Mouse (Mus musculus) embryonic facial prominence, embryonic 13.5 days (tissue): ENCODE data around the gene Gm14569. TPM values are rescaled to one million over a fixed set of nuclear protein-coding genes. Genes with fewer than 3 reads are reported as not detected.

Source experiments
- ATAC-seq: fragments of 200-750 bp; cut with Nextera tagmentation; 2 replicates; pipeline ENCODE4 v1.8.0; 2017; ENCODE audit warnings: low read depth; ENCODE audit not compliant: insufficient number of reproducible peaks, insufficient read depth, low FRiP score, low TSS enrichment
- H3K27ac ChIP-seq: fragments of 300-500 bp; sonication (generic); 2 replicates; pipeline ENCODE4 v1.5.1; 2015; ENCODE audit warnings: moderate library complexity, mild to moderate bottlenecking, inconsistent platforms
- H3K27me3 ChIP-seq: fragments of 300-500 bp; sonication (generic); 2 replicates; pipeline ENCODE4 v1.6.1; 2015; ENCODE audit warnings: mild to moderate bottlenecking, inconsistent platforms
- H3K36me3 ChIP-seq: fragments of 300-500 bp; sonication (generic); 2 replicates; pipeline ENCODE4 v1.6.1; 2015; ENCODE audit warnings: mild to moderate bottlenecking, inconsistent platforms
- H3K4me1 ChIP-seq: fragments of 300-500 bp; sonication (generic); 2 replicates; pipeline ENCODE4 v1.6.1; 2015; ENCODE audit warnings: inconsistent platforms
- H3K4me2 ChIP-seq: fragments of 300-500 bp; sonication (generic); 2 replicates; pipeline ENCODE4 v1.6.1; 2015; ENCODE audit warnings: moderate library complexity, mild to moderate bottlenecking, inconsistent platforms
- H3K4me3 ChIP-seq: fragments of 300-500 bp; sonication (generic); 2 replicates; pipeline ENCODE4 v1.5.1; 2015; ENCODE audit warnings: mild to moderate bottlenecking, inconsistent platforms
- H3K9ac ChIP-seq: fragments of 300-500 bp; sonication (generic); 2 replicates; pipeline ENCODE4 v1.6.1; 2015; ENCODE audit warnings: mild to moderate bottlenecking, inconsistent platforms
- H3K9me3 ChIP-seq: fragments of 300-500 bp; sonication (generic); 2 replicates; pipeline ENCODE4 v1.6.1; 2016; ENCODE audit warnings: inconsistent platforms
- whole genome bisulfite sequencing: fragments of 180-500 bp; shearing (Covaris S2); methylation state at CpG from one replicate; pipeline ENCODE4 v1.1.7; 2015; ENCODE audit warnings: mixed read lengths; 5-methylcytosine and 5-hydroxymethylcytosine counted together
- polyA plus RNA-seq: library from polyadenylated mRNA; unstranded; fragments of >200 nt; fragmentation: Nextera tagmentation; extraction: Ambion mirVana; gene quantifications from 2 replicates; pipeline ENCODE4 v1.2.1, GENCODE M21; 2015

Gene Gm14569
- polyA plus RNA-seq, 1 experiment from 2014 or later, result not detected

GRCm38 (mm10) chrX:36456031-36456430, 35.6 kb downstream of the Gm14569 start:
- no peaks in the 10 kb centered on the region for H3K4me1 ChIP-seq
- ATAC-seq, result no peak
- H3K4me2 ChIP-seq, result no peak overlapping the region
- WGBS, result 33% methylated on average over 1 of the region's 1 CpGs
- H3K4me3 ChIP-seq, result no peak overlapping the region
- H3K27ac ChIP-seq, result no peak overlapping the region
- H3K27me3 ChIP-seq, result no peaks in the 10 kb centered on the region
- no peaks in the 10 kb centered on the region for H3K9me3 ChIP-seq
- H3K36me3 ChIP-seq, result no peaks in the 10 kb centered on the region
- no peak overlapping the region for H3K9ac ChIP-seq

- Histone ChIP-seq H3K4me1 (no peaks in the 10 kb centered on the region), H3K4me3 (no peak overlapping the region), H3K4me2 (no peak overlapping the region), H3K9me3 (no peaks in the 10 kb centered on the region), H3K9ac (no peak overlapping the region), H3K27ac (no peak overlapping the region), H3K36me3 (no peaks in the 10 kb centered on the region), H3K27me3 (no peaks in the 10 kb centered on the region)
- ATAC-seq, result no peak
- 87% methylated on average over 1 of the region's 1 CpGs for WGBS
These were observed 53.7 kb downstream of the Gm14569 start for GRCm38 (mm10) chrX:36437932-36438331.

DNA sequence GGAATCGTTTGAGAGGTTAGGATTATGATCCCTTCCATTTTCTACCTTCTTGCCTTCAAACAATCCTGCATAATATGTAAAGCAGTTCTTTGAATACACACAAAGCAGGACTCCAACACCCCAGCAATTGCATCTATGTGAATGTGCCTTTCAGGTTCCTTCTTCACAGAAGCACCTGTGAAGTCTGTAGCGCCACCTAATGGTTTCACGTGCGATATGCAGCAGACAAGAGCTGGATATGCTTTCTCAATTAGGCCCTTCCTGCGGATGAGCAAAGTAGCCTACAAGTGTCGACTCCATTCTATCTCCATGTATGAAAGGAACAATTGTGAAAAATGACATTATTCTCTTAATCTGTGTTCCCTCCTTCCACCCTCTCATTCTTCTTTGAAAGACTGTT, 56.6 kb downstream of the Gm14569 start:
- no peak overlapping the region for H3K4me3 ChIP-seq
- no peak overlapping the region for H3K27ac ChIP-seq
- H3K36me3 ChIP-seq, result no peaks in the 10 kb centered on the region
- ATAC-seq, result no peak
- whole genome bisulfite sequencing, result 47% methylated on average over 6 of the region's 6 CpGs
- no peaks in the 10 kb centered on the region for H3K27me3 ChIP-seq
- H3K9ac ChIP-seq, result no peak overlapping the region
- no peaks in the 10 kb centered on the region for H3K4me1 ChIP-seq
- no peak overlapping the region for H3K4me2 ChIP-seq
- no peaks in the 10 kb centered on the region for H3K9me3 ChIP-seq

DNA sequence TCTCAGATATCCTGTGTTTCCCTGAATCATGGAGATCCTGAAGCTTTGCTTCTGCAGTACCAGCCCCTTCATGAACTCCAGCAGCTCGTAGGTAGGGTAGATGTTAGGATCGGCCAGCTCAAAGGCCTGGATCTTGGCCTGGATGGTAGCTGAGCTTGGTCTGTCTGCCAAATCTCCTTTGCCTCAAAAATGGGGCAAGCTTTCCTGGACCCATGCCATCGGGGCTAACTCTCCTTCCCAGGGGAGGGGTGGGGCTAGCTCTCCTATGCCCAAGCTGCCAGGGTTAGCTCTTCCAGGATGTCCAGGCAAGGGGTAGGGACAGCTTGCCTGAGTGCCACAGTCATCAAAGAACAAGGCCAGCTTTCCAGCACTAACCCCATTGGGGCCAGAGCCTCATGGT, 72.5 kb downstream of the Gm14569 start:
- no peaks in the 10 kb centered on the region for H3K27me3 ChIP-seq
- H3K36me3 ChIP-seq, result no peaks in the 10 kb centered on the region
- H3K4me3 ChIP-seq, result no peak overlapping the region
- no peak overlapping the region for H3K27ac ChIP-seq
- no peak overlapping the region for H3K4me2 ChIP-seq
- no peaks in the 10 kb centered on the region for H3K4me1 ChIP-seq
- ATAC-seq, result no peak
- no peaks in the 10 kb centered on the region for H3K9me3 ChIP-seq
- WGBS, result 89% methylated on average over 3 of the region's 3 CpGs
- H3K9ac ChIP-seq, result no peak overlapping the region

- Histone ChIP-seq H3K4me1 (no peaks in the 10 kb centered on the region), H3K9ac (no peak overlapping the region), H3K4me3 (no peak overlapping the region), H3K4me2 (no peak overlapping the region), H3K27me3 (no peaks in the 10 kb centered on the region), H3K9me3 (no peaks in the 10 kb centered on the region), H3K36me3 (no peaks in the 10 kb centered on the region), H3K27ac (no peak overlapping the region)
- no peak for ATAC-seq
- WGBS, result 68% methylated on average over 6 of the region's 6 CpGs
These were observed 89.3 kb downstream of the Gm14569 start for GRCm38 (mm10) chrX:36402316-36402715.

DNA sequence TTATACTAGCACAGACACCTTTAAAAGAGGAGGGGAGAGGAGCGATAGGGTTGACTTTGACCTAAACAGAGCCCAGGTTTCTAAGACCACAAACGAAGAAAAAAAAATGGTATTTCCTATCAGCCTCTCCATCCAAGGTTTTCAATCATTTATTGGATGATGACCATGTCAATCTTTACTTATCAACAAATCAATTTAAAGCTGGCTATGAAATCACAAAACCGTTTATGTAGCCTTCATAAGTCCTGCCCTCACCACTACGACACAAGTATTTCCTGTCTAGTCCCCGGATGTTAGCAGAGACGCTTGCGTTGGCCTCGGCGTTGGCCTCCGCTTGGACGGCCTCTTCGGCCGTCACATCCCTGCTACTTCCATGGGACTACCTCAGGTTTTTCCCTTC, 90.7 kb downstream of the Gm14569 start, which contains the start of gene Gm6268:
Gene Gm6268 (plus strand): TSS at position 301 of the 400 bp plus-strand sequence.
- H3K9me3 ChIP-seq, result no peaks in the 10 kb centered on the region
- no peak within 1 kb of the TSS for H3K4me3 ChIP-seq
- no peaks in the 10 kb centered on the region for H3K36me3 ChIP-seq
- no peak within 1 kb of the TSS for H3K4me2 ChIP-seq
- ATAC-seq, result no peak
- no peaks in the 10 kb centered on the region for H3K4me1 ChIP-seq
- no peak within 1 kb of the TSS for H3K9ac ChIP-seq
- no peak within 1 kb of the TSS for H3K27ac ChIP-seq
- WGBS, result 90% methylated on average over 13 of the region's 13 CpGs
- H3K27me3 ChIP-seq, result no peaks in the 10 kb centered on the region

- no peaks in the 10 kb centered on the region for H3K4me1 ChIP-seq
- H3K36me3 ChIP-seq, result no peaks in the 10 kb centered on the region
- no peaks in the 10 kb centered on the region for H3K9me3 ChIP-seq
- no peak for ATAC-seq
- no peak overlapping the region for H3K27ac ChIP-seq
- H3K27me3 ChIP-seq, result no peaks in the 10 kb centered on the region
- no peak overlapping the region for H3K4me3 ChIP-seq
- no peak overlapping the region for H3K4me2 ChIP-seq
- WGBS, result 62% methylated on average over 6 of the region's 6 CpGs
- H3K9ac ChIP-seq, result no peak overlapping the region
These were observed 98.4 kb downstream of the Gm14569 start for GRCm38 (mm10) chrX:36393279-36393678.

DNA sequence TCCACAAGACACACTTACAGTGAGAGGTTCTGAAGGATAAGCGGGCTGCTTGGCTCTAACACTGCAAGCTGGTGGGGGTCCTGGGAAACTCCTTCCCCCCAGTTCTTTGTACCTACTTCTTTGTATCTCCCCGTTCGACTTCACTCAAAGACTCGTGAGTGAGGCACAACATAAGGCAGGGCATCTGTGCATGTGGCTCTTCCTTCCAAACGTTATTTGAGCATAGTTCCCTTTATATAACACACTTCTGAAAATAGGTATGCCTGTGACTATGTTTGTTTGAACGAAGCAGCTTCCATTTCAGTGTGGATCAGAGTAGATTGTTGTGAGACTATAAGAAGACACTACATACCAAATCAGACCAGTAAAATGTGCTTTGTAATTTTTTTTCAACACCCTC, 99.0 kb downstream of the Gm14569 start:
- ATAC-seq, result no peak
- 76% methylated on average over 6 of the region's 6 CpGs for WGBS

DNA sequence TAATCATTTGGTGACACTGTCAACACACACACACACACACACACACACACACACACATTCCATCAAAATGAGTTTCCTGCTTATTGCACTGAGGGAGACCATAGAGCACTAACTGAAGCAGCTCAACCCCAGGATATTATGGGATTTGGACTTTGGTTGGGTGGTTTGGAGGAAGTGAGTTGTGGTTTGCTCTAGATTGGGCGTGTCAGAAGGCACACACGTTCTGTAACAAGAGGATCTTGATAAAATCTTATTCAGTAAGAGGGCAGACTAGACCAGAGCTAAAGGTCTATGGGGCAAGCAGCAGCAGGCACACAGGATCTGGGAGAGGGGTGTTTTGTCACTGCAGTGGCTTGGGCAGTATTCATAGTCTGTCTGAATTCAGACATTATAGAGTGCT, 101.1 kb downstream of the Gm14569 start:
- no peaks in the 10 kb centered on the region for H3K36me3 ChIP-seq
- 47% methylated on average over 2 of the region's 2 CpGs for WGBS
- H3K4me3 ChIP-seq, result no peak overlapping the region
- H3K4me1 ChIP-seq, result no peaks in the 10 kb centered on the region
- ATAC-seq, result no peak
- no peak overlapping the region for H3K27ac ChIP-seq
- H3K9ac ChIP-seq, result no peak overlapping the region
- H3K4me2 ChIP-seq, result no peak overlapping the region
- H3K27me3 ChIP-seq, result no peaks in the 10 kb centered on the region
- H3K9me3 ChIP-seq, result no peaks in the 10 kb centered on the region

More for the DNA sequence above, 99.0 kb downstream of the Gm14569 start:
- Histone ChIP-seq H3K4me2 (no peak overlapping the region), H3K4me1 (no peaks in the 10 kb centered on the region), H3K27me3 (no peaks in the 10 kb centered on the region), H3K4me3 (no peak overlapping the region), H3K36me3 (no peaks in the 10 kb centered on the region), H3K27ac (no peak overlapping the region), H3K9me3 (no peaks in the 10 kb centered on the region), H3K9ac (no peak overlapping the region)

DNA sequence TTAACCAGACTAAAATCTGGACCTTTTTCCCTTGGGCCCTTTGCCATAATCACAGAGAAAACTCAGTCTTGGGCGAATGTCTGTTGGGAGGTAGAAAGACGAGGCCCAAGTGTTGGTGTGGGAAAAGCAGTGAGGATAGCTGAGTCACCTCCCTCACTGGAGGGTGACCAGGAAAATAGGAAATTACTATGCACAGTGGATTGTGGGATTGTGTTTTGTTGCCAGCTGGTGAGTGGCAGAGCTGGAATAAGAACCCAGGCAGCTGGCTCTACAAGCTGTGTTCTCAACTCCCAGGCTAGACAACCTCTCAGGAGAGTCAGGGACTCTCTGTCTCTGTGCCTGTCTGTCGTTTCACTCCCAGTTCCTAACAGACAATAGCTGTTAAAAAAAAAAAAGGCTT, 101.7 kb downstream of the Gm14569 start:
- Histone ChIP-seq H3K9ac (no peak overlapping the region), H3K4me1 (no peaks in the 10 kb centered on the region), H3K36me3 (no peaks in the 10 kb centered on the region), H3K9me3 (no peaks in the 10 kb centered on the region), H3K4me3 (no peak overlapping the region), H3K27ac (no peak overlapping the region), H3K27me3 (no peaks in the 10 kb centered on the region), H3K4me2 (no peak overlapping the region)
- WGBS, result 60% methylated on average over 3 of the region's 3 CpGs
- no peak for ATAC-seq

DNA sequence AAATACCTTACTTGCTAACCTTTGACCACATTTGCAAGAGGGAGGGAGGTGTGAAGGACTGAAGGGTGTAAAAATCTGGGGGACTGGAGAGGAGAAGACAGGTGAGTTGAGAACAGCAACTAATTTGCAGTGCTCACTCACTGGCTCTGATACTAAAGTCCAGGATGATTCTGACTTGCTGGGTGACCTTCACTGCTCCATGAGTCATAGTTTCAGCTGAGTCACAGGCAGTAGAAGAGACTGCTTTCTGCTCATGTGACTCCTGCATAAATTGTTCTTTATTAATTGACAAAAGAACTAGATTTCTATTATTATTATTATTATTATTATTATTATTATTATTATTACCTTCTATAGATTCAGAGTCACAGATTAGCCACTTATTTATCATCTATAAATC, 106.3 kb downstream of the Gm14569 start:
- H3K9ac ChIP-seq, result no peak overlapping the region

More for the DNA sequence above, 106.3 kb downstream of the Gm14569 start:
- H3K4me1 ChIP-seq, result no peaks in the 10 kb centered on the region
- no peak overlapping the region for H3K4me2 ChIP-seq
- no peak overlapping the region for H3K4me3 ChIP-seq
- no peaks in the 10 kb centered on the region for H3K9me3 ChIP-seq
- no peak for ATAC-seq
- no peaks in the 10 kb centered on the region for H3K27me3 ChIP-seq
- H3K36me3 ChIP-seq, result no peaks in the 10 kb centered on the region
- H3K27ac ChIP-seq, result no peak overlapping the region
